Mouse (Mus musculus): Measurements from ENCODE around the gene Cds2.

GRCm38 (mm10) chr2:132251911-132252310 is 11.0 kb upstream of the Cds2 start:
- TF ChIP-seq CTCF (IDR thresholded peaks at IDR 0.05; ENCODE audit: low read depth, low read length) (no peak), EP300 (IDR thresholded peaks at IDR 0.05; ENCODE audit: insufficient read depth, low read depth, low read length) (no peak), POLR2A (IDR thresholded peaks at IDR 0.05; ENCODE audit: insufficient read depth, low read length) (no peak)

Data from ES-Bruce4 (cell line).